Mouse (Mus musculus) layer of hippocampus, adult 11-12 months (tissue): ENCODE data around the gene Gp9.

Source experiments
- DNase-seq: peaks from one replicate; pipeline ENCODE4 v3.0.0; 2022; ENCODE audit warnings: low spot score

Gene Gp9

DNA sequence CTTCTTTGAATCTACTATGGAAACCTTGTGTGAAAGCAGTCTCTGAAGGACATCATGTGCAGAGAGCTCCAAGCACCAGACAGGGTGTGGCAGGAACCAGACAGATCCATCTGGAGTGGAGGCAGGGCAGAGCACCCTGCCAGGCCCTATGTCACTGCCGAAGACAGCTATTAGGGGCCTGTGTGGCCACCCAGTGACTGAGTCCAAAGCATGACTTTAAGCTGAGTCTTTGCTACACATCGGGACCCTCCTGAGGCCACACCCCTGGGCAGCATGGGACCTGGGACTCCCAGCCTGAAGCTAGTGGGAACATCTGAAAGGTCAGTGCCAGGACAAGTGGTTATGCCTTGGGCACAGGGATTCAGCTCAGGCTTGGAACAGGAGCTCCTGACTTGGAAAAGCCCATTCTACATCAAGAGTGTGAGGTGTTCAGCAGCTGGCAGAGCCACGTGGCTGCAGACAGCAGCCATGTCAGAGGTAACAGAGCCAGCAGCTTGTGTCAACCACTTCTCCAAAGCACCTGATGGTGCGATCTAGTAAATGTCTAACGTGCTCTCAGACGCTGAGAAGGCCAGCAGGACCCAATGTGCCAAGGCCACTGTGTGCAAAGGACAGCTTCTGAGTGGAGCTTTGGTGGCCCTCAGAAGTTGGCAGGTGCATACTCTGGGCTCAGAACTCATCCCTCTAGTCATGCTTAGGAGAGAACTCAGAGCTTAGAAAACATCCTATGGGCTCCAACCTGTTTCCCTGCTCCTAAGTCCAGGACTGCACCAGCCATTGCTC, 9.4 kb downstream of the Gp9 start:
- DNase-seq: no peak

DNA sequence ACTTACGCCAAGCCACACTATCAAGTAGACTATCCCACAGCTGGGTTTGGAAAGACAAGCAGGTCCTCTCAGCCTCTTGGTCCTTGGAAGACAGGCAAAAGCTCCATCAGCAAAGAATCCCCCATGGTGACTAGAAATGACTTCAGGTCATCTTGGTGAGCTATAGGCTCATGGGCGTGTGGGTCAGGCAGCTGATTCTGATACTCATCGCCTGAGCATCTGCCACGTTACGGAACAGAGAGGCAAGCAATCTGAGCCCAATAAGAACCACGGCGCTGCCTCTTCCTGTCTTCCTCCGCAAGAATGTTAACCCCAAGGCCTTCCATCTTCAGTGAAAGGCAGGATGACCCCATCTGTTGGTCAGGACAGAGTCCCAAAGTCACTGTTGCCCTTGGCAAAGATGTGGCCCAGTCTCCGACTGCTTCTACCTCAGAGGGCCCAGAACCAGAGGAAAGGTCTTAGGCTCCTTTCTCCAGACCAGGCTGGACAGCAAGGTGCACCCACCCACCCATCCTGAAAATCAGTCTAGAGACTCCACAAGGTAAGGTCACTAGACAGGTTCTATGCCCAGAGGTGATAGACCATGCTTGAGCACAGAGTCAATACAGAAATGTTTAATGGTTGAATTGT, 10.5 kb downstream of the Gp9 start:
- DNase-seq: no peak

DNA sequence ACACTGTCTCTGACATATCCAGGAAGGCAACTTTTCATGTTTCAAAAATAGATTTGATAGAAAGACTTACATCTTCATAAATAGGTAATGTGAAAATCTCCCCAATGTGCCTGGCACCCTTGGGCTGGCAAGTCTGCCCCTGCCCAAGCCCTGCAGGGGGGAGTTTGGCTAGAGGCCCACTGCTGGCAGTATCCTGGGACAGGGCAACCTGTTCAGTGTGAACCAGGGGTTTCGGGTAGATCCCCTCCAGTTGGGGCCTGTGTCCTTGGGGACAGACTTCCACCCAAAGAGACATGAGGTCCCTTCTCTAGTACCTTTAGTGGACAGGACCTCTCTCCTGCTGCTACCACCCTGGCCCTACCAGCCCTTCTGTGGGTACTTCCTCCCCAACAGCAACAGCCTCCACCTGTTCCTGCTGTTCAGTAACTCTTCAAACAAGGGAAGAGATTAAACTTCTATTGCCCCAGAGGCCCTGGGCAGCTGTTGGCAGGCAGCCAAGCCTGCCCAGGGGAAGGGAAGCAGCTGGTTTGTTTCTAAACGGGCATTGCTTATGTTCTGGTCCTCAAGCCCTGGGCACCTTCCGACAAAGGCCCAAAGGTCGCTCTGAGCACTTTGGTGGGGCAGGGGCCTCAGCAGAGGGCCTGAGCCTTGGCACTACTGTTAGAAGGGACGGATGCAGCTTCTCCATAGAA, 11.2 kb downstream of the Gp9 start:
- no peak for DNase-seq

DNA sequence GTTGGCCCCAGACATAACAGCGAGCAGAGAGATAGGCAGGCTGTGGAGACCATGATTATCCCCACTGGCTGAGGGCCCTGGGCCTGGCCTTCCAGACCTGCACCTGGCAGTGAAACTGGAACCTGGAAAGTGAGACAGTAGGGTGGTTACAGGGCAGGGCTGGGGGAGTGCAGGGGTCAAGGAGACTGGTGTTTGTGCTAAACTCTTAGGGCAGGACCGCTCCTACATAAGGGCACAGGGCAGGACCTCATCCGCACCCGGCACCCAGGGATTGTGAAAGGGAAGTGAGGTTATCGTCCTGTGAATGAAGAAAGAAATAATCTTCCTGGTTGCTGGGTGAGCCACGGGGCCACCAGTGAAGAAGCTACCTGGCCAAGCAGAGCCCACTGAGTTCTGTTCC, 11.9 kb downstream of the Gp9 start:
- no peak for DNase-seq

DNA sequence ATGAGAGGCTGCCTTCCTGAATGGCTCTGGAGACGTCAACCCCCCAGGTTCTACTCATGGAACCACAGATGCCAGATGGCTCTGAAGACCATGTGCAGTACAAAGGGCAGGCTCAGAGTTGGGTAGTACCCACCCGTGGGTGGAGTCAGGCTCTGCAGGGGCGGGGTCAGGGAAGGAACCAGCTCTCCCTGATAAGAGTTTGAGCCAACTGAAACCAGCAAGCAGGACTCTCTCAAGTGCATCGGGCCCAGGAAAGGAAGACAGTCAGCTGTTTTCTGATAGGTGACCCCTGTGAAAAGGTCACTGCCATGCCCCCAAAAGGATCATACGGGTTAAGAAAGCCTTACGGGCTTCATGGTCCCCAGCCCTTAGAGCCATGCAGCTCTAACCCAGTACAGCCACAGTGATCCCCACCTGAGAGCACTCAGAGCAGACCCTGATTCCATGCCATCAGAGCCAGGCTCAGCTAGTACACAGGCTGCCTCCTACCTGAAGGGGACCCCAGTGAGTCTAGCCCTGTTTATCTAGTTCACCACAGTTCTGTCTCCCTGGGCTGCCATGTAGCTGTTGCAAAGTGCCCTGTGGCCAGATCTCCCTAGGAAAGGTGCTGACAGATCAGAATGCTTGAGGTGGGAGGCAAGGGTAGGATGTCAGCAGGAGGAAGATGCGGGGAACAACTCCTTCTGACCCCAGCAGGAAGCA, 13.1 kb downstream of the Gp9 start:
- no peak for DNase-seq

DNA sequence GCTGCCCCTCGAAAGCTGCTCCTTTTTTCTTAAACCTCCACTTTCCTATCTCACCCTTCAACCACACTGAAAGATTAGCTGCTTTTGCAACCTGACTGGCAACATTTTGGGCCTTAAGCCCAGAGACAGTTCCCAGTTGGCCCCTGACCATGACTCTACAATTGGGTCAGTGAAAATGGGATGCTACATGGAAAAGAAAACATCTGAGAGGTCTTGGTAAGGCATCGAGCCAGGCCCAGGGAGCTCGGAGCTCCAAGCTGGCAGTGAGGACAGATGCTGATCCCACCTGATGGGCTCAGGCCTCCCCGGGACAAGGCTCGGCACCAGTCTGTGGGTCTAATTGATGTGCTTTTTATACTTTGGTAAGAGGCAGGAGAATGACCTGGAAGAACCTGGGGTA, 14.0 kb downstream of the Gp9 start:
- DNase-seq: no peak

DNA sequence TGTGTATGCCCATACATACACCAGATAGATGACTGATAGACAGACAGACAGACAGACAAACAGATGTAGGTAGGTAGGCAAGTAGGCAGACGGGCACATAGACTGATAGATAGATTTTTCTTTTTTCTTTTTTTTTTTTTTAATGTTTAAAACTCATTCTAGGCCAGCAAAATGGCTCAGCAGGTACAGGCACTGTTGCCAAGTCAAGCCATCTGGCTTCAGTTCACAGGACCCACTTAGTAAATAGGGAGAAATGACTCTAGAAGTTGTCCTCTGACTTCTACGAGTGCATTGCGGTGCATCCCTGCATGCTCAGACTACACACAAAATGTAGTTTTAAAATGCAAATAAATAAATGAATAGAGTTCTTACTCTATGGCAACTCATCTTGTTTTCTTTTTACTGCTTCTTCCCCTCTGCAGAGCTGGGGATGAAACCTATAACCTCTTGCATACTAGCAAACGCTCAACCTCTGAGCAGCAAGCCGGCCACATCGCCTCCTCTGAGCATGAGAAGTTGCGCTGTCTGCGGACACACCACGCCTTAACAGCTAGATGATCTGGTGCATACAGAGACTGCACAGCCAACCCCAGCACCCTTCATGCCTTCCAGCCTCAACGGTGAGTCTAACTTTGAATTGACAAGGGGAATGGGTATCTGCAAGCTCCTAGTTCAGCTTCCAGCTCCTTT, 16.1 kb downstream of the Gp9 start:
- no peak for DNase-seq

DNA sequence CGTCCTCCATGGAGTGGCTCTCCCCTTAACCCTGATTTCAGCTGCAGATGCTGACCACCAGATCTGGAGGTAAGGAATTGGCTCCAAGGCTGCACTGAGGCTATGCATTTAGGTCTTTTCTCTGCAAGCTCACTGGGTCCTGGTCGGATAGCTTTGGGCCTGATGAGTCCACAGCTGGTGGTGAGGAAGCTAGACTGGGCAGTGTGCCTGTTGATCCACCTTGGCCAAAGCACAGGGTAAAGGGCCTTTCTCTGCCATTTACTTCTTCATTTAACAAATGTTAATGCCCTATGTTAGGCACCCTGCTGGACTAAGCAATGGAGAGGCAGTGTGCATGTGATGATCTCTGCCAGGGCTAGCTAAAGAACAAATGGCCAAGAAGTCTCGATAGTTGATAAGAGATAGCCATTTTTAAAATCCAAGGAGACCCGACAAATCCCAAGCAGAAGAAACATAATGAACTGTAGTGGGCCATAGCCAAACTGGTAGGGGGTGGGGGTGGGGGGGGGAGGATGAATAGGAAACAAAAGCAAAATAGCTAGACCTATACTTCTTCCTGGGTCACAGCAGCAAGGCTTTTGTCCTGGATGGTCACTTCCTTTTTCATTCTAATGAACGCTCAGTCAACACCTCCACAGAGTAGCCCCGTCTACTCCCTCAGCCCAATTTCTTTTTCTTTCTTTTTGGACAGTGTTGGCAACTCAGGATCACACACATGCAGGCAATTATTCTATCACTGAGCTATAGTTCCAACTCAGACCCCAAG, 17.7 kb downstream of the Gp9 start:
- no peak for DNase-seq

DNA sequence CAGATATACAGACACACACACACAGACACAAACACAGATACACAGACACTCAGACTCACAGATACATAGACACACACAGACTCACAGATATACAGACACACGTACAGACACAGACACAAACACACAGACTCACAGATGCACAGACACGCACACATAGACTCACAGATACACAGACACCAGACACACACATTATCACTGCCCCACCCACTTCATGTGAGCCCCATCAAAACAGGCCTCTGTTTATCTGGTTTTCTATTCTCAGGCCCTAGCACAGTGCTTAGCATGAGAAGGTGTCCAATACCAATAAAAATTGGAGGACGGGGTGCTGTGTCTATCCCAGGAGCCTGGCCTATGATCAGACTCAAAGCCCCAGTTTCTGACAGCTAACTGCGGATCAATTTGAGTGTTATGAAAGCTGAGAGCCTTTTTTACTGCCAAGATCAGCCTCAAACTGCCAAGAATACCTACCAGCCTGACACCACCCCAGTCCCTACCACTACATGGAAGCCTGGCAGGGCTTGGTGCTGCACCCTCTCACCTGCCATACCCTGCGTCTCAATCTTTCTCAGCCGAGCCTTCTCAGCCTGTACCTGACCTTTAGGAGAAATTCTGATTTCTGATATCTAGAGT, 18.5 kb downstream of the Gp9 start:
- DNase-seq: no peak

DNA sequence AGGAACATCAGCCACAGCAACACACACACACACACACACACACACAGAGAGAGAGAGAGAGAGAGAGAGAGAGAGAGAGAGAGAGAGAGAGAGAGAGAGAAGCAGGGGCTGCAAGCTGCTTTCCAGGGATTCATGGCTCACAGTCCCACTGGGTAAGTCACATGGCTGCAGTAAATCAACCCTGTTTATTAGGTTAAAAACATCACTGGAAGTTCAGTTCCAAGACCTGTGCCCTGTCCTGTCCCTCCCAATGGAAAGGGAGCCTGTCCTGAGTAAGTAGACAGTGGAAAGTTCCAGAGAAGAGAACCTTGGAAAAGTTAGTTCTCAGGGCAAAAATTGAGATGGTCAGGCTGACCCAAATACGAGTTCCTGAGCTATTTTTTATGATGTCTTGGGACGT, 19.4 kb downstream of the Gp9 start:
- no peak for DNase-seq

DNA sequence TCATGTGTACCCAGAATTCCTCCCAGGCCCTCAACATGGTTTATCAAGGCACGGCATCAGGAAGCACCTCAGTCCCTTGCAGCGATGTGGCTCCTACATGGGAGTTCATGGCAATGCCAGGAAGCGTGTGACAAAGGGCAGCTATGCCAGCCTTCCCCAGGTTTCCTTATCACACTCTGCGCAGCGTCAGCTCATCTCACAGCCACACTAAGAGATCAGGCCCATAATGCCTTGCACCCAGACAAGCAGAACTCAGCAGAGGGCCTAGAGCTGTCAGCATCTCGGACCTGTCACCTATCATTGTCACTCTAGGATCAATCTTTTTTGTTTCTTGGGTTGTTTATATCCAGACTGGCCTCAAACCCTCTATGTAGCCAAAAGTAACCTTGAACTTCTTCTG, 21.7 kb downstream of the Gp9 start:
- no peak for DNase-seq

DNA sequence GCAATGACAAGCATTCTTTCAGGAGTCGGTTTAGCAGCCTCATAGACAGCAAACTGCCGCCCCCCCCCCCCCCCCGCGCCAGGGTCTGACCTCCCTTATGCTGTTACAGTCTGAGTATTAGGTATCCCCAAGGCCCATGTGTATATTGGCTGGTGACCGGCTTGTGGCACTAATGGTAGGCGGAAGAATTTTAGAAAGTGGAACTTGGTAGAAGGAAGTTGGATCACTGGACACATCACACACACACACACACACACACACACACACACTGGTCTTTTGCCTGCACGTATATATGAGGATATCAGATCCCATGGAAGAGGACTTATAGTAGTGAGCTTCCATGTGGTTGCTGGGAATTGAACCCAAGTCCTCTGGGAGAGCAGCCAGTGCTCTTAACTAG, 24.6 kb downstream of the Gp9 start:
- no peak for DNase-seq

DNA sequence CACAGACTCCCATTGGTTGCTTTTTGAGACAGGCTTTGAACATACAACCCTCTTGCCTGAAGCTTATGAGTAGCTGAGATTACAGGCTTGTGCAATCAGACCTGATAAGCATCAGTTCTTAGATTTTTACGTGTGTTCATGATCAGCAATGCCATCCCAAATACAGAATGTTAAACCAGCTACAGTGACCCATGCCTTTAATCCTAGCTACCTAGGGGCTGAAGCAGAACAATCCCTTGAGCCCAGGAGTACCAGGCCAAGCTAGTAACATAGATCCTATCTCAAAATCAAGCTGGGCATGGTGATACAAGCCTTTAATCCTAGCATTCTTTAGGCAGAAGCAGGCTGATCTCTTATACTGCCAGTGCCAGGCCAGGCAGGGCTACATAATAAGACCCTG, 26.2 kb downstream of the Gp9 start:
- no peak for DNase-seq

DNA sequence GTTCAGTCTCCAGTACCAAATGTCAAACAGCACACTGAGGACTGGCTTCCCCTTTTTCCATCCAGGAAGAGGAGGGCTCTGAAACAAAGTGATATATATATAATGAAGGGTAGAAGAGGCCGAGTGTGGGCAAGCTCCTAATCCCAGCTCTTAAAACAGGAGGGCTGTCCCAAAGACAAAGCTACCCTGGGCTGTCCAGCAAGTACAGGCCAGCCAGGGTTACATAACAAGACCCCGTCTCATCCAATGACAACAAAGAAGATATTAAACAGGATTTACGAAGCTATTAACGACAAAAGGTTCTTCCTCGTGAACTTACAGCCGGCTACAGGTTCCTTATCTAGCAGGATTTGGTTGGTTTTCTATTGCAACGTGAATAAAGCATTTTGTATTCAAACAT, 27.0 kb downstream of the Gp9 start:
- no peak for DNase-seq

DNA sequence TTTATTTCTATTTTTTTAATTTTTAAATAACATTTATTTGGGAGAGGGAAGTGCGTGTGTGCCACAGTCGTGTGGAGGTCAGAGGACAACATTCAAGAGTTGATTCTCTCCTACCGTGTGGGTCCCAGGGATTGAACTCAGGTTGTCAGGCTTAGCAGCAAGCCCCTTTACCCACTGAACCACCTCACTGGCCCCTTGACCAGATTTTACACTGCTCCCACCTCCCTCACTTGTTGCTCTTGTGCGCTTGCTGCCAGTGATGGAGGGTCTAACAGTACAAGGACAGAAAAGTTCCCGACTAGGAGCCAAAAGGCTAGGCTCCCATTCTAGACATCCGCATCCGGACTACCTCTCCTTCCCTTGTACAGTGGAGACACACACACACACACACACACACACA, 27.6 kb downstream of the Gp9 start:
- DNase-seq: no peak

DNA sequence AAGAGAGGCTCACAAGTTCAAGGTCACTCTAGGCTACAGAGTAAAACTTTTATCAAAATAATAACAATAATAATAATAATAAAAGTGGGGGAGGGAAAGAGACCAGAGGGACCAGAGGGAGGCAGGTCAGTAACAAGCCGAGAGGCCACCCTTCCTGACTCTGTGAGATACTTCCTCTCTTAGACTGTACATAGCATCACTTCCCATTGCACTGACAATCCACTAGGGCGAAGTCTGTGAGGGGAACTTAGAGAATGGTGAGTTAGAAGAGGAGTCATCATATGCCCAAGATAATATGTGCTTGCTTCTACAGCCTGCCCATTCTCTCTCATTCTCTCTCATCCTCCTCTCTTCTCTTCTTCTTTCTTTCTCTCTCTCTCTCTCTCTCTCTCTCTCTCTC, 28.2 kb downstream of the Gp9 start:
- no peak for DNase-seq

DNA sequence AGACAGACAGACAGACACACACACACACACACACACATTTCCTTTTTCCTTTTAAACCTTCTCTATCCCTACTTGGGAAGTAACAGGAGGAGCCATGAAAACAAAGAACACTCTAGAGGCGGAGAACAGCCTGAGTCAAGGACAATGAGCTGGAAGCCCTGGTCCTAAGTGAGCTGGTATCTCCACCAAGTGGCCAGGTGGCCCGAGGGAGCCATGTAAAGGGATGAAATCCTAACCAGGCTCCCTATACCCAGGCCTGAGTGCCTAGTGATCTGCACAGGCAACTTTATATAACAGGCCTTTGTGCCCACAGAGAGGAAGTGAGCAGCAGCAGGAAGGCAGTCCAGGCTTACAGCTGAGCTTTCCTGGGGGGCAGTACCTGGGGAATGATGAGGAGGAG, 29.0 kb downstream of the Gp9 start:
- no peak for DNase-seq

DNA sequence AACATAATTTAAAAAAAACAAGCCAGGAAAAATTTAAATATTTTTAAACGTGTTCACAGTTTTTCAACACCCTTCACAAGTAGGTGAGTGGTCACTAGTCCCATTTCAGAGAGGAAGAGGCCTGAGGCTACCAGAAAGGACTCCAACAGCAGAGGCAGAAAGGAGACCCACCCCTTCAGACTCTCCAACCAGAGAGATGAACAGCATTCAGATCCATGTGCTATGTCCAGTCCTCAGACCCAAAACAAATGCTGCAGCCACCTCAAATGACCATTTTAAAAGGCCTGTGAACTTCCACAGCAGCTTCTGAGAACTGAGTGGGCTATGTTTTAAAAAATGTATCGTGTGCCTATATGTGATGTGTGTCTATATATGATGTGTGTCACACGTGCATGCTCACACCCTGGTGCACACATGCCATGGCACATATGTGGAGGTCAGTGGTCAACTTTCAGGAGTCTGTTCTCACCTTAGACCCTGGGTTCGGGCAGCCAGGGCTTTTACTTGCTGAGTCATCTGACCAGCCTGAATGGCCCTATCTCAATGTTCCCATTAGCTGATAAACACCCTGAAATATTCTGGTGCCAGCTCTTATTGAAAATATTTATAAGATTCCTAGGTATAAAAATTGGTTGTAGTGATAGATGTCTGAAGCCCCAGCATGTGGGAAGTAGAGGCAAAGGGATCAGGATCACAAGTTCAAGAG, 30.0 kb downstream of the Gp9 start:
- DNase-seq: no peak

DNA sequence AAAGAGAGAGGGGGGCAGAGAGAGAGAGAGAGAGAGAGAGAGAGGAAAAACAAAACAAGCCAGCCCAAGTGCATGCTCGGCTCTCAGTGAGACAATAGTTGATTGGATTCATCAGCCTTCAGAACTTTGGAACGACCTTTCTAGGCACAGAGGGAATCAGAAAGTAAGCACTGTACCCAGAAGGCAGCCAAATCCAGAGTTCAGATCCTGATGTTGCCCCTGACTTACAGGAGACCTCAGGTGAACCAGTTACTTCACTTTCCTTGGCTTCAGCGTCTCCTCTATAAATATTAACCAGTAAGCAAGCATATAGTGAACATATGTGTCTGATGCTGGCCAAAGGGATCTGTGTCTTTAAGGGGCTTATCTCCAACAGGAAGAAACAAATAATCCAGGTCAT, 30.6 kb downstream of the Gp9 start:
- no peak for DNase-seq

DNA sequence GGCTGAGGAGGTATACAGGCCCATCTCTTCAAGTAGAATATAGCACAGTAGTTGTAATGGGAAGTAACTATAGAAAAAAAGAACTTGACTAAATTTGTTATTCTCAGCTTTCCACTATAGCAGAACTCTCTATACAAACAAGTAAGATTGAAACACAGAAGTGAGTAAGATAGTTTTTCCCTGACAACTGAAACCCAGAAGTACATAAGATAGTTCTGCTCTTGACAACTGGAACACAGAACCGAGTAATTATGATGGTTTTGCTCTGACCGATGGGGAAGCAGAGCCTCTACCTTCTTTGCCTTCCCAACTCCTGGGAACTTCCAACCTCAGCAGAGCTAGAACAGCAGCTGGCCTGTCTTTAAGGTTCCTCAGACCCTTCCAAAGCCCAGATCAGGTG, 31.3 kb downstream of the Gp9 start:
- DNase-seq: no peak
